Mouse (Mus musculus) heart, postnatal 0 days (tissue): ENCODE measurements around the gene Kctd15.

Experiments used
- CTCF ChIP-seq: IDR thresholded peaks from 2 replicates; pipeline ENCODE4 v1.5.1; 2016; ENCODE audit warnings: antibody characterized with exemption, control low read depth, low read depth
- EP300 ChIP-seq: IDR thresholded peaks from 2 replicates; pipeline ENCODE4 v1.6.1; 2016; ENCODE audit warnings: antibody characterized with exemption, low read depth

DNA sequence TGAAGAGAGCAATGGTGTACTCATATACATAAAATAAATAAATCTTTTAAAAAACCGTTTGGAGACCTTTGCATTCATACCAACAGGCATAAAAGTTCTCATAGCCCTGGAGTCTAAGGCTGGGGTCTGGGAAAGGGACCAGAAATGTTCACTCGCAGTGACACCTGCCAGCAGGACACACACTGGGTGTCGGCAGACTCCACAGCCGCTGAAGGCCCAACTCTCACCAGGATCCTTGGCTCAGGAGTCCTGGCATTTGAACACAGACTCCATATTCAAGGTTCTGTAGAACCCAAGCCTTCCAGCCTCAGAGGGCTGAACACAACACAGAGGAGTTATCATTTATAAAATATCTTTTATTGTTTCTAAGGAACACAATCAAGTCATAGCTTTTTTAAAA lies 19.9 kb downstream of the Kctd15 start:
- TF ChIP-seq CTCF (no peak), EP300 (no peak)
